Mouse (Mus musculus): ENCODE results near the gene Iyd. TPM values are rescaled to one million over a fixed set of nuclear protein-coding genes. Genes with fewer than 3 reads are reported as not detected.

The Iyd gene
- polyA plus RNA-seq, 1 experiment = not detected

- no peak overlapping the region for H3ac ChIP-seq (ENCODE audit: control insufficient read depth, insufficient read length, low read depth)
- no peak for TF ChIP-seq MYOD1 (IDR thresholded peaks at IDR 0.05; ENCODE audit: control insufficient read depth, insufficient read length, low read depth)
- TF ChIP-seq CEBPB (IDR thresholded peaks at IDR 0.05; ENCODE audit: low read depth) = no peak
- no peak for TF ChIP-seq MYOG (IDR thresholded peaks at IDR 0.05; ENCODE audit: control insufficient read depth, extremely low read depth, insufficient read length)
- no peak for TF ChIP-seq MAX (IDR thresholded peaks at IDR 0.05)
- no peak for TF ChIP-seq FOSL1 (IDR thresholded peaks at IDR 0.05; ENCODE audit: insufficient read depth, low read length, poor library complexity, severe bottlenecking)
- no peak for TF ChIP-seq USF1 (IDR thresholded peaks at IDR 0.05; ENCODE audit: low read depth)
- no peak for TF ChIP-seq CTCF (IDR thresholded peaks at IDR 0.05; ENCODE audit: control insufficient read depth, insufficient read depth, insufficient read length)
Observed at GRCm38 (mm10) chr10:3513947-3514346, 26.1 kb upstream of the Iyd start.

GRCm38 (mm10) chr10:3514634-3515033 is 25.4 kb upstream of the Iyd start:
- Histone ChIP-seq H3K27me3 (ENCODE audit: control insufficient read depth, insufficient read depth, insufficient read length) (no peaks in the 10 kb centered on the region), H3ac (ENCODE audit: control insufficient read depth, insufficient read length, low read depth) (no peak overlapping the region), H3K79me2 (ENCODE audit: control insufficient read depth, insufficient read depth) (no peaks in the 10 kb centered on the region), H3K79me3 (ENCODE audit: low read depth) (no peaks in the 10 kb centered on the region), H3K4me3 (ENCODE audit: insufficient read depth, poor library complexity, severe bottlenecking) (no peak overlapping the region), H3K36me3 (ENCODE audit: control insufficient read depth, insufficient read depth) (no peaks in the 10 kb centered on the region)
- TF ChIP-seq CTCF (IDR thresholded peaks at IDR 0.05; ENCODE audit: control insufficient read depth, insufficient read depth, insufficient read length) = no peak
- TF ChIP-seq MAX (IDR thresholded peaks at IDR 0.05) = no peak
- no peak for TF ChIP-seq MYOD1 (IDR thresholded peaks at IDR 0.05; ENCODE audit: control insufficient read depth, insufficient read length, low read depth)
- no peak for TF ChIP-seq MYOG (IDR thresholded peaks at IDR 0.05; ENCODE audit: control insufficient read depth, extremely low read depth, insufficient read length)
- TF ChIP-seq FOSL1 (IDR thresholded peaks at IDR 0.05; ENCODE audit: insufficient read depth, low read length, poor library complexity, severe bottlenecking) = no peak
- TF ChIP-seq CEBPB (IDR thresholded peaks at IDR 0.05; ENCODE audit: low read depth) = no peak
- TF ChIP-seq USF1 (IDR thresholded peaks at IDR 0.05; ENCODE audit: low read depth) = no peak

More at GRCm38 (mm10) chr10:3513947-3514346, 26.1 kb upstream of the Iyd start:
- no peak overlapping the region for H3K4me3 ChIP-seq (ENCODE audit: insufficient read depth, poor library complexity, severe bottlenecking)
- H3K27me3 ChIP-seq (ENCODE audit: control insufficient read depth, insufficient read depth, insufficient read length) = no peaks in the 10 kb centered on the region
- no peaks in the 10 kb centered on the region for H3K79me2 ChIP-seq (ENCODE audit: control insufficient read depth, insufficient read depth)
- H3K36me3 ChIP-seq (ENCODE audit: control insufficient read depth, insufficient read depth) = no peaks in the 10 kb centered on the region
- no peaks in the 10 kb centered on the region for H3K79me3 ChIP-seq (ENCODE audit: low read depth)

GRCm38 (mm10) chr10:3516442-3516841 is 23.6 kb upstream of the Iyd start:
- Histone ChIP-seq H3K36me3 (ENCODE audit: control insufficient read depth, insufficient read depth) (no peaks in the 10 kb centered on the region), H3K79me3 (ENCODE audit: low read depth) (no peaks in the 10 kb centered on the region), H3K4me3 (ENCODE audit: insufficient read depth, poor library complexity, severe bottlenecking) (no peak overlapping the region), H3K27me3 (ENCODE audit: control insufficient read depth, insufficient read depth, insufficient read length) (no peaks in the 10 kb centered on the region), H3K79me2 (ENCODE audit: control insufficient read depth, insufficient read depth) (no peaks in the 10 kb centered on the region), H3ac (ENCODE audit: control insufficient read depth, insufficient read length, low read depth) (no peak overlapping the region)
- no peak for TF ChIP-seq FOSL1 (IDR thresholded peaks at IDR 0.05; ENCODE audit: insufficient read depth, low read length, poor library complexity, severe bottlenecking)
- no peak for TF ChIP-seq MAX (IDR thresholded peaks at IDR 0.05)
- TF ChIP-seq MYOD1 (IDR thresholded peaks at IDR 0.05; ENCODE audit: control insufficient read depth, insufficient read length, low read depth) = no peak
- TF ChIP-seq CEBPB (IDR thresholded peaks at IDR 0.05; ENCODE audit: low read depth) = no peak
- no peak for TF ChIP-seq MYOG (IDR thresholded peaks at IDR 0.05; ENCODE audit: control insufficient read depth, extremely low read depth, insufficient read length)
- TF ChIP-seq USF1 (IDR thresholded peaks at IDR 0.05; ENCODE audit: low read depth) = no peak
- no peak for TF ChIP-seq CTCF (IDR thresholded peaks at IDR 0.05; ENCODE audit: control insufficient read depth, insufficient read depth, insufficient read length)

GRCm38 (mm10) chr10:3523044-3523793 is 16.8 kb upstream of the Iyd start:
- Histone ChIP-seq H3ac (ENCODE audit: control insufficient read depth, insufficient read length, low read depth) (no peak overlapping the region), H3K79me3 (ENCODE audit: low read depth) (no peaks in the 10 kb centered on the region), H3K4me3 (ENCODE audit: insufficient read depth, poor library complexity, severe bottlenecking) (no peak overlapping the region), H3K79me2 (ENCODE audit: control insufficient read depth, insufficient read depth) (no peaks in the 10 kb centered on the region), H3K27me3 (ENCODE audit: control insufficient read depth, insufficient read depth, insufficient read length) (no peaks in the 10 kb centered on the region), H3K36me3 (ENCODE audit: control insufficient read depth, insufficient read depth) (no peaks in the 10 kb centered on the region)
- peak; percentile 88 for TF ChIP-seq CEBPB (IDR thresholded peaks at IDR 0.05; ENCODE audit: low read depth)
- no peak for TF ChIP-seq MYOD1 (IDR thresholded peaks at IDR 0.05; ENCODE audit: control insufficient read depth, insufficient read length, low read depth)
- TF ChIP-seq CTCF (IDR thresholded peaks at IDR 0.05; ENCODE audit: control insufficient read depth, insufficient read depth, insufficient read length) = no peak
- no peak for TF ChIP-seq MAX (IDR thresholded peaks at IDR 0.05)
- TF ChIP-seq FOSL1 (IDR thresholded peaks at IDR 0.05; ENCODE audit: insufficient read depth, low read length, poor library complexity, severe bottlenecking) = peak; percentile 27

GRCm38 (mm10) chr10:3524513-3524912 is 15.5 kb upstream of the Iyd start:
- Histone ChIP-seq H3K36me3 (ENCODE audit: control insufficient read depth, insufficient read depth) (no peaks in the 10 kb centered on the region), H3ac (ENCODE audit: control insufficient read depth, insufficient read length, low read depth) (no peak overlapping the region), H3K79me3 (ENCODE audit: low read depth) (no peaks in the 10 kb centered on the region), H3K79me2 (ENCODE audit: control insufficient read depth, insufficient read depth) (no peaks in the 10 kb centered on the region), H3K4me3 (ENCODE audit: insufficient read depth, poor library complexity, severe bottlenecking) (no peak overlapping the region), H3K27me3 (ENCODE audit: control insufficient read depth, insufficient read depth, insufficient read length) (no peaks in the 10 kb centered on the region)
- TF ChIP-seq USF1 (IDR thresholded peaks at IDR 0.05; ENCODE audit: low read depth) (no peak), CEBPB (IDR thresholded peaks at IDR 0.05; ENCODE audit: low read depth) (no peak), CTCF (IDR thresholded peaks at IDR 0.05; ENCODE audit: control insufficient read depth, insufficient read depth, insufficient read length) (no peak), MYOG (IDR thresholded peaks at IDR 0.05; ENCODE audit: control insufficient read depth, extremely low read depth, insufficient read length) (no peak), FOSL1 (IDR thresholded peaks at IDR 0.05; ENCODE audit: insufficient read depth, low read length, poor library complexity, severe bottlenecking) (no peak), MYOD1 (IDR thresholded peaks at IDR 0.05; ENCODE audit: control insufficient read depth, insufficient read length, low read depth) (no peak), MAX (IDR thresholded peaks at IDR 0.05) (no peak)

All from C2C12 (cell line).